Mouse (Mus musculus) left cerebral cortex, postnatal 4 days (tissue): ENCODE results near the gene Gm10382. TPM values are rescaled to one million over a fixed set of nuclear protein-coding genes. Genes with fewer than 3 reads are reported as not detected.
"Not testable (repeated sequence)": the region's sequence is repeated elsewhere in the genome, so short reads cannot be mapped to it uniquely, and the experiment has no call there.

ENCODE experiments used
- DNase-seq: peaks from one replicate; pipeline ENCODE4 v3.0.0-alpha.2; 2022
- intact Hi-C: fragments of 180-260 bp; cut with DNase I; formaldehyde crosslinking; loops from one replicate; pipeline ENCODE4 v1.15.1; 2025
- total RNA-seq, 2 experiments: library from RNA; stranded (reverse); gene quantifications; 2 replicates each; pipeline ENCODE4 v1.2.3; 2021

Gene Gm10382
- total RNA-seq, 2 experiments from 2014 or later = 0.48 to 0.52 TPM

DNA sequence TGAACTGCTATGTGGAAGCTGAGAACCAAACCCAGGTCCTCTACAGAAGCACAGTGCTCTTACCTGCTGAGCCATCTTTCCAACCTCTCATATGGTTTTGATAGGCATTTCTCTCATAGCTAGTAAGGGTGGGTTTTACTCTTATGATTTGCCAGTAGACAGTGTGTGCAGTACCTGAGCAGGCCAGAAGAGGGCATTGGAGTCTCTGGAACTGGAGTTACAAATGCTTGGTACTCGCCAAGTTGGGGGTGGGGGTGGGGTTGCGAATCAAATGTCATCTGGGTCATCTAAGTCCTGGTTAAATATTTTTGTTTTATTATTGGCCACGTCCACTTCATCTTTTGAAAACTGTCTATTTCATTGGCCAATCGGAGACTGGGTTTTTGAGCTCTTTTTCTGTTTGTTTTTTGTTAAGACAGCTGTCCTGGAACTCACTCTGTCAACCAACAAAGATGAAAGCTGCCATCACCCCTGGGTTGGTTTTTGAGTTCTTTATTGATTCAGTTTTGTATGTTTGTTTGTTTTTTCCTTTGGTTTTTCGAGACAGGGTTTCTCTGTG is 22.9 kb downstream of the Gm10382 start:
- DNase-seq = peak; percentile 82
- intact Hi-C loops = no loop called here

DNA sequence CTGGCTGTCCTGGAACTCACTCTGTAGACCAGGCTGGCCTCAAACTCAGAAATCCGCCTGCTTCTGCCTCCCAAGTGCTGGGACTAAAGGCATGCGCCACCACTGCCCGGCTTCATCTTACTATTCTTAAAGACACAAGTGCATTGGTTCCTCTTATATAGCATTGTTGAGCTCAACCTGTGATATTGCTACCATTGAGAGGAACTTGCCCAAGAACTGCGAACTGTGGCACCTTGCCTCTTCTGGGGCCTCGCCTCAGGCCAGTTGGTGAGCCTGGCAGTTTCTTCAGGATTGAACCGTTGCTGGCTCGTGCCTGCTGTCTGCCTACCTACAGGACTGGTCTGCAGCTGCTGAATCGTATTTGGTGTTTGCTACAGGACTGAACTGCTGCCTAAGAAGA is 23.4 kb downstream of the Gm10382 start:
- intact Hi-C loops, DNase-seq: not testable (repeated sequence)

DNA sequence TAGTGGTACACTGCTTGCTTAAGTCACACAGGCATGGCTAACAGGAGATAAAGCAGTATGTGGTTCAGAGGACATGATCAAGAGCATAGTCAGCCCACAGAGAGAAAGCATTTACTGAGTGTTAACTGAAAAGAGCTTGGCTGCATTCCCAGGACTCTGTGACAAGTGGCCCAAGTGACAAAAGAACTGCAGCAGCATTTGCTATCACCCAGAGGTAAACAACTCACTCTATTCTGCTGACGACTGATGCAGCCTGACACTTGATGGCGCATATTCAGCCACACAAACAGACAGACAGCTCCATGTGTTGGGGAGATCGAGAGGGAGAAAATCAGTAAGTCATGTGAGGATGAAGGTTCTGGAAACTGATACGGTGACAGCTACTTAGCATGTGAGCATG is 24.6 kb downstream of the Gm10382 start:
- no peak for DNase-seq
- intact Hi-C loops = no loop called here

DNA sequence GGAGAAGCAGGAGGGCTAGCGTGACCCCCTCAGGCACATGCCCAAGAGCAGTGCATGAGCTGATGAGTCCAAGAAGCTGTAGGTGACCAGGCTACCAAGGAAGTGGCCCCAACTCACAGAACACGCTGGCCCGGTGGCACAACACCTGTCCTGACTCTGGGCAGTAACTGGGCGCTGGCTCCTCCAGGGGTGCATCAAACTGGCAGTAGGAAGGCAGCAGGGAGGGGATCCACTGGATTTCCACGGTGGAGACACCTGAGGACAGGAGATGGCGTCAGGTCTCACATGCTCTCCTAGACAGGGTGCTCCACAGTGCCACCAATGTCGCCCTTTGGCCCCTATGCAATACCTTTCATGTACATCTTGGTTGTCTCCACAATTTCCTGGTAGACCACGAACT is 27.1 kb downstream of the Gm10382 start:
- intact Hi-C loops = no loop called here
- DNase-seq = no peak

DNA sequence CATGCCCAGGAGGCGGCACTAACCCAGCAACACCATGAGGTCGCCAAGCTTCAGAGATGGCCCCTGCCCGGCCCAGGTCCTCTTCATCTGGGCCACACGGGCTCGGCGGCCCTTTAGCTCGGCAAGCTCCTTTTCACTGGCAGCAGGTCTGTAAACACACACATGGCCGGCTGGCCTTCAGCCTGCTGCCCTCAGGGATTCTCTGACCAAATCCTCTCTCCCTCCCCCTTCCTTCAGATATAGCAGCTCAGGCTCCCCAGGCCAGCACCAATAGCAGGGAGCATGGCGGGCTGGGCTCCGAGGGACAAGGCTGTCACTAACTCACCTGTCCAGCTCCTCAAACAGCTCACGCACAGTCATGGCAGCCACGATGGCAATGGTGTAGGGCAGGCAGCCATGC is 29.5 kb downstream of the Gm10382 start:
- intact Hi-C loops = no loop called here
- DNase-seq = peak; percentile 32

DNA sequence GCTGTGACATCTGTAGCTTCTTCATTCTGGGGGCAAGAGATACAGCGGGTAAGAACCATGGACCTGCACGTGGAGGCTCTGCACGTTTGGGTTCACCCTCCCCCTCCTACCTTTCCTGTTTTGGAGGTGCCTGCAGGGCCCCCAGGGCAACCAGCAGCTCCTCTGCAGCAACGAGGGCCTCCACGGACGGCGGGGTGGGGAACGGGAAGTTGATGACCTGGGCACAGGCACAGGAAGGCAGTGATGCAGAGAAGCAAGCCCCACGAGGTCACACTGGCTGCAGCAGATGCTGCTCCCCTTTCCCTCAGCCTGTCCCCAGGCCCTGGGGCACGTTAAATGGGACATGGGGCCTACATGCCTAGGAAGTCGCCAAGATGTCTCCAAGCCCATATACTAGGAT is 30.0 kb downstream of the Gm10382 start:
- intact Hi-C loops = no loop called here
- DNase-seq = no peak

DNA sequence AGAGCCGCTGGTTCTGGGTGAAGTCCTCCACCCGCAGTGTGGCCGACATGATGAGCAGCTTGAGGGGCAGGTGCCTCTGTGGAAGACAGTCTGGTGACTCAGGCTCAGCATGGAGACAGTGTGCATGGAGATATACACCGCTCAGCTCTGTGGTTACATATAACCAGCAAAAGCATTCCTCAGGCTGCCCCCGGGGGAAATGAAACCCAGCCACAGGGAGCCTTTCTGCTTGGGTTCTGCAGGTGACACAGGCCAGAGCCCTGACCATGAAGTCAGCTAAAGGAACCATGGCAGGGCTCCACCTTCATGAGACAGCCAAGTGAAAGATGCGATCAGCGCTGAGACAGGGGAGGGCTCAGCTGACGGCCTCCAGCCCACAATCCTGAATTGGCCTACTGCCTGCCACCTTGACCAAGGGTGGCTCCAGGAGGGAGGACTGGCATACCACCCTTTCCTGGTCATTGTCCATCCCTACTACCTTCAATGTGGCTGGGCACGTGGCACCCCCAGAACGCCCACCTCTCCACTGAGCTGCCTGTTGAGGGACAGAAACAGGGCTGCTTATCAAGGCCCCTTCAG is 36.7 kb downstream of the Gm10382 start:
- DNase-seq = no peak
- intact Hi-C loops = no loop called here

DNA sequence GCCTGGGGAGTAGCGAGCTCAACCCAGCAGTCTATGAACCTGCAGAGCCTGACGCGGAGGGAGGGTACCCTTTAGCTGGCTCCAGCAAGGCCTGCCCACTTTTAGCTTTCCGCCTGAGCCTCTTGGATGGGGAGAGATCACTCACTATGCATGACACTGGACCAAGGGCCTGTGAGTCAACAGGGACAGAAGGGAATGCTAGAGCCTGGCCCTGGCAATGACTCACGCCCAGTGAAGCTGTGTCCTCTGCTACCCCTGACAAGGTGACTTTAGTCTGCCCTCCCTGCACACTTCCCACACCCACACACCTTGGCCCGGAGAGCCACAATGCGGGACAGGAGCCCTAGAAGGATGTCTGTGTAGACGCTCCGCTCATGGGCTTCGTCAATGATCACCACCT is 37.2 kb downstream of the Gm10382 start:
- DNase-seq = no peak
- intact Hi-C loops = no loop called here

DNA sequence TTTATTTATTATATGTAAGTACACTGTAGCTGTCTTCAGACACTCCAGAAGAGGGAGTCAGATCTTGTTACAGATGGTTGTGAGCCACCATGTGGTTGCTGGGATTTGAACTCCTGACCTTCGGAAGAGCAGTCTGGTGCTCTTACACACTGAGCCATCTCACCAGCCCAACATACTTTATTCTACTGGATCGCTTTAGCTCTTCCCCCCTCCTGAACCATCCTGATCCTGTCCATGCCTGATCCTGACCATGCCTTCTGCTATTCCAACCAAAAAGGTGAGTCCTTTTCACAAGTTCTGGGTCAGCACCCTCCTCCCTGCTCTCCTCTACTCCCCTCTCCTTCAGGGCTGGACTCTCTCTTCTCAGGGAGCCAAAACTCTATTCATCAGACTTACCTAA is 43.2 kb downstream of the Gm10382 start:
- intact Hi-C loops, DNase-seq: not testable (repeated sequence)

DNA sequence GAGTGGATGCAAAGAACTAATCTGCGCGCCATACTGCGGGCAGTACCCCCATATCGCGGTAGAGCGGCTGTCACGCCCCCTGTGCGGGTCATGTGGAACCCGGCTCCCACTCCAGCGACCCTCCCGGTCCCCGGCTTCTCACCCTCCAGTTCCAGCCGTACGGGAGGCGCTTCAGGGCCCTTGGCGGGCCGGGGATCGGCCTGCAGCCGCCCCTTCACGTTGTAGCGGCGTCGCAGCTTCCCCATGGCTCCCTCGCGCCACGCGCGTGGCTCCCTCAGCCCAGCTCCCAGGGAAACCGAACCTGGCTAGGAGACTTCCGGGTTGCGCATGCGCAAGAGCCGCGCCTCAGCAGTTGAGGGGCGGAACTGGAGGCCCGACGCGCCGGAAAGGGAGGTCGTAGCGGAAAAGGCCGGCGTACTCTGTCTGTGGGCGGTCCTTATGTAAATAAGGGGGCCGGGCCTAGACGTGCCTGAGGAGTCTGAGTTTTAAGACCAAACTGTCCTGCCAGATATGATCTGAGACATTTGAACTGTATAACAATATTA is 44.7 kb downstream of the Gm10382 start, which contains the start of gene Dhx37:
Dhx37 (minus strand) TSS at position 329 of the 545 bp plus-strand sequence.
- DNase-seq = peak; percentile 96
- intact Hi-C loops = no loop called here

DNA sequence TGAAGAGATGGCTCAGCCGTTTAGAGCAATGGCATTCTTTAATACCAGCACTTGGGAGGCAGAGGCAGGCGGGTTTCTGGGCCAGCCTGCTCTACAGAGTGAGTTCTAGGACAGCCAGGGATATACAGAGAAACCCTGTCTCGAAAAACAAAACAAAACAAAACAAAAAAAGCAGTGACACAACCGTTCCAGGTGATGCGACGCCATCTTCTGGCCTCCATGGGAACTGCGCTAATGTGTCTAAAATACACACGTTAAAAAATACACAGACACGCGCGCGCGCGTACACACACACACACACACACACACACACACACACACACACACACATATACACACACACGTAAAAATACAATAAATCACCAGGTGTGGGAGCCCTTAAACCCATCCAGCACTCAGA is 45.2 kb downstream of the Gm10382 start:
- intact Hi-C loops, DNase-seq: not testable (repeated sequence)

Other genes with a start within 250 kb of the Gm10382 start
- 100 to 1,000 TPM; 110 to 115 TPM for gene Ncor2, start 210.1 kb upstream of the Gm10382 start, total RNA-seq
- 10 to 100 TPM; 56.2 to 56.7 TPM for gene Scarb1, start 48.2 kb upstream of the Gm10382 start, total RNA-seq
- 100 to 1,000 TPM; 849 to 918 TPM for gene Ubc, start 880 bp downstream of the Gm10382 start, total RNA-seq
- gene Dhx37, start 44.8 kb downstream of the Gm10382 start, total RNA-seq = 10 to 100 TPM; 20.3 to 20.6 TPM
- 10 to 100 TPM; 81.1 to 88.2 TPM for gene Bri3bp, start 52.2 kb downstream of the Gm10382 start, total RNA-seq
- gene Aacs, start 86.5 kb downstream of the Gm10382 start, total RNA-seq = 100 to 1,000 TPM; 112 to 116 TPM
- 10 to 100 TPM; 62.9 to 66.4 TPM for gene Tmem132b, start 142.5 kb downstream of the Gm10382 start, total RNA-seq